Mouse (Mus musculus) gastrocnemius, postnatal 4 days (tissue): ENCODE data around the gene Sri. TPM values are rescaled to one million over a fixed set of nuclear protein-coding genes. Genes with fewer than 3 reads are reported as not detected.
"Not testable (repeated sequence)": the region's sequence is repeated elsewhere in the genome, so short reads cannot be mapped to it uniquely, and the experiment has no call there.

Experiments used
- DNase-seq, 2 experiments: peaks; one replicate each; pipeline ENCODE4 v3.0.0; 2021 to 2022; ENCODE audit warnings: low spot score in 2 of 2, mixed read lengths in 2 of 2
- long read RNA-seq, 2 experiments: library from polyadenylated mRNA; stranded (forward); transcript quantifications; one replicate each; pipeline ENCODE4 v2.0.0; 2021
- total RNA-seq, 2 experiments: library from RNA; stranded (reverse); gene quantifications; 2 replicates each; pipeline ENCODE4 v1.2.3; 2021

Gene Sri
- total RNA-seq: 10 to 100 TPM; 76.8 to 84.5 TPM
- long read RNA-seq, experiment 1, transcript Sri-205 (8 exons, 2,251 nt): major isoform, 70 of 81 reads
- long read RNA-seq, experiment 1, partial matches to known transcripts: 2 of 81 reads
- long read RNA-seq, experiment 1, other reads (novel, unspliced or antisense): 8 of 81 reads
- long read RNA-seq, experiment 2, transcript Sri-205 (8 exons, 2,251 nt): major isoform, 46 of 54 reads
- long read RNA-seq, experiment 2, partial matches to known transcripts: 0 of 54 reads
- long read RNA-seq, experiment 2, other reads (novel, unspliced or antisense): 3 of 54 reads

- DNase-seq: no peak
Measured at GRCm38 (mm10) chr5:8045855-8046254, at the start of gene Sri. Gene Sri, plus strand, starts transcription at chr5:8046078.

GRCm38 (mm10) chr5:7996401-7997044 lies 49.4 kb upstream of the Sri start:
- DNase-seq: no peak

GRCm38 (mm10) chr5:7997086-7997485 lies 48.8 kb upstream of the Sri start:
- DNase-seq: no peak

- DNase-seq: no peak
Measured at GRCm38 (mm10) chr5:8000466-8000865, 45.4 kb upstream of the Sri start.

GRCm38 (mm10) chr5:8002827-8003226 lies 43.1 kb upstream of the Sri start:
- no peak for DNase-seq

GRCm38 (mm10) chr5:8013276-8013675 lies 32.6 kb upstream of the Sri start:
- DNase-seq: no peak

GRCm38 (mm10) chr5:8034596-8034995 lies 11.3 kb upstream of the Sri start:
- DNase-seq: not testable (repeated sequence)

- DNase-seq: no peak
Measured at GRCm38 (mm10) chr5:8053827-8054226, 7.9 kb downstream of the Sri start.

- no peak for DNase-seq
Measured at GRCm38 (mm10) chr5:8055721-8056129, 9.8 kb downstream of the Sri start.

- peak; percentile 60 to 84 for DNase-seq
Measured at GRCm38 (mm10) chr5:8056141-8057017, 10.5 kb downstream of the Sri start.

- DNase-seq: no peak
Measured at GRCm38 (mm10) chr5:8057018-8057323, 11.1 kb downstream of the Sri start.

GRCm38 (mm10) chr5:8058056-8058455 lies 12.2 kb downstream of the Sri start:
- no peak for DNase-seq

GRCm38 (mm10) chr5:8062469-8062868 lies 16.6 kb downstream of the Sri start:
- DNase-seq: no peak

GRCm38 (mm10) chr5:8063207-8063606 lies 17.3 kb downstream of the Sri start:
- DNase-seq: no peak

GRCm38 (mm10) chr5:8073406-8073805 lies 27.5 kb downstream of the Sri start:
- DNase-seq: no peak

- no peak for DNase-seq
Measured at GRCm38 (mm10) chr5:8073901-8074561, 28.2 kb downstream of the Sri start.

GRCm38 (mm10) chr5:8077481-8077880 lies 31.6 kb downstream of the Sri start:
- no peak for DNase-seq

- DNase-seq: no peak
Measured at GRCm38 (mm10) chr5:8082800-8083509, 37.1 kb downstream of the Sri start.

- DNase-seq: no peak
Measured at GRCm38 (mm10) chr5:8085661-8086060, 39.8 kb downstream of the Sri start.

GRCm38 (mm10) chr5:8088147-8088546 lies 42.3 kb downstream of the Sri start:
- DNase-seq: no peak

- DNase-seq: no peak
Measured at GRCm38 (mm10) chr5:8094921-8095320, 49.0 kb downstream of the Sri start.
